Mouse (Mus musculus) embryonic facial prominence, embryonic 10.5 days (tissue): ENCODE results near the gene Olfr73. TPM values are rescaled to one million over a fixed set of nuclear protein-coding genes. Genes with fewer than 3 reads are reported as not detected.
"Not testable (repeated sequence)": the region's sequence is repeated elsewhere in the genome, so short reads cannot be mapped to it uniquely, and the experiment has no call there.

Source experiments
- DNase-seq: peaks from one replicate; pipeline ENCODE4 v3.0.0-alpha.2; 2017; ENCODE audit warnings: low spot score
- H3K27ac ChIP-seq: fragments of 300-500 bp; sonication (generic); replicated peaks from 2 replicates; pipeline ENCODE4 v1.5.1; 2016; ENCODE audit warnings: mild to moderate bottlenecking
- H3K27me3 ChIP-seq: fragments of 300-500 bp; sonication (generic); replicated peaks from 2 replicates; pipeline ENCODE4 v1.6.1; 2016; ENCODE audit warnings: low read depth, mild to moderate bottlenecking; ENCODE audit not compliant: poor library complexity, severe bottlenecking
- H3K36me3 ChIP-seq: fragments of 300-500 bp; sonication (generic); replicated peaks from 2 replicates; pipeline ENCODE4 v1.6.1; 2016; ENCODE audit warnings: mild to moderate bottlenecking, moderate library complexity
- H3K4me1 ChIP-seq: fragments of 300-500 bp; sonication (generic); 2 replicates; pipeline ENCODE4 v1.6.1; 2016
- H3K4me3 ChIP-seq: fragments of 300-500 bp; sonication (generic); 2 replicates; pipeline ENCODE4 v1.5.1; 2016; ENCODE audit warnings: mild to moderate bottlenecking, moderate library complexity
- H3K9me3 ChIP-seq: fragments of 300-500 bp; sonication (generic); 2 replicates; pipeline ENCODE4 v1.6.1; 2016; ENCODE audit warnings: mild to moderate bottlenecking
- WGBS: fragments of 180-500 bp; shearing (Covaris S2); methylation state at CpG from one replicate; pipeline ENCODE4 v1.1.7; 2016; 5-methylcytosine and 5-hydroxymethylcytosine counted together
- polyA plus RNA-seq: library from polyadenylated mRNA; unstranded; fragments of >200 nt; fragmentation: Nextera tagmentation; extraction: Ambion mirVana; gene quantifications from 2 replicates; pipeline ENCODE4 v1.2.1, GENCODE M21; 2016

Gene Olfr73
- polyA plus RNA-seq = 0.05 TPM in 1 of 2 replicates, not detected in the other

DNA sequence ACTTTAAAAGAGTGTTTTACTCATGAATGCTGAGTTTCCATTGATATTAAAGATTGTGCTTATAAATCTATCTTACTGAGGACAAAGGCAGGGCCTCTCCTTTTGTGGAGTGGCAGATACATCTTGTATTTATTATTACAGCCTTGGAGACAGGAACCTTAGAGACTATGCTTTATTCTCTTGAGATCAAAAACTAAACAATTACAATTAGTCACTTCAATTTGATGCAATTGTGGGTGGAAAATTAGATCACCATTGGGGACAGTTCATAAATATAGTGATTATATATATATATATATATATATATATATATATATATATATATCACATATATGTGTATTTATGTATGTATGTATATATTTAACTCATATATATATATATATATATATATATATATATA lies at the start of gene Olfr73:
Gene Olfr73, minus strand, starts transcription at position 101 of the 400 bp plus-strand sequence.
- Histone ChIP-seq H3K36me3 (no peaks in the 10 kb centered on the region), H3K27me3 (no peaks in the 10 kb centered on the region), H3K4me3 (no peak within 1 kb of the TSS), H3K4me1 (no peaks in the 10 kb centered on the region), H3K9me3 (no peaks in the 10 kb centered on the region), H3K27ac (no peak within 1 kb of the TSS)
- DNase-seq = no peak

- Histone ChIP-seq H3K27me3 (no peaks in the 10 kb centered on the region), H3K27ac (no peak within 1 kb of the TSS), H3K4me1 (no peaks in the 10 kb centered on the region), H3K4me3 (no peak within 1 kb of the TSS), H3K9me3 (no peaks in the 10 kb centered on the region), H3K36me3 (no peaks in the 10 kb centered on the region)
- DNase-seq = no peak
Observed at GRCm38 (mm10) chr2:88071730-88072129, 34.2 kb upstream of the Olfr73 start, which contains the start of gene Olfr1163. Gene Olfr1163 (minus strand): TSS chr2:88071830.

- Histone ChIP-seq H3K27me3 (no peaks in the 10 kb centered on the region), H3K4me1 (no peaks in the 10 kb centered on the region)
Observed at GRCm38 (mm10) chr2:88063587-88063986, 26.1 kb upstream of the Olfr73 start.

DNA sequence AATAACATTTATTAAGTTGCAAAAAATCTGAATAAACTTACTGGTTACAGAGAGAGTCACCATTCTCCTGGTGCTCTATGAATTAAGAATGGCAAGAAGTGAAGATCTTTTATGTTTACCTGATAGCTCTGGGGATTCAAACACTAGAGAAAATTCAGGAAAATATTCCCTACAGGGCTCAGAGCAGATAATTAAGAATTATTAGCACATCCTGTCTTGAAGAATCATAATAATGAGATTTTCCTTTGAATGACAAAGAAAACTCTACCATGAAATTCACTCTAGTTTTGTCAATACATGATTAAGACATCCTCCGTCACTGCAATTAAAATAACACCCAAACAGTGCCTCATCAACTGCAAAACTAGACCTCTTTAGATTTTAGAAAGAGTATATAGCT lies 13.5 kb upstream of the Olfr73 start, which contains the start of gene Olfr1162:
Gene Olfr1162, minus strand, starts transcription at position 101 of the 400 bp plus-strand sequence.
- H3K27ac ChIP-seq = no peak within 1 kb of the TSS
- H3K4me1 ChIP-seq = no peaks in the 10 kb centered on the region
- DNase-seq = no peak
- 84% methylated on average over 1 of the region's 1 CpGs for WGBS
- no peaks in the 10 kb centered on the region for H3K27me3 ChIP-seq
- no peak within 1 kb of the TSS for H3K4me3 ChIP-seq
- H3K9me3 ChIP-seq = no peaks in the 10 kb centered on the region
- H3K36me3 ChIP-seq = no peaks in the 10 kb centered on the region

More at GRCm38 (mm10) chr2:88063587-88063986, 26.1 kb upstream of the Olfr73 start:
- Histone ChIP-seq H3K9me3 (no peaks in the 10 kb centered on the region), H3K27ac (no peak overlapping the region), H3K36me3 (no peaks in the 10 kb centered on the region), H3K4me3 (no peak overlapping the region)
- 83% methylated on average over 2 of the region's 2 CpGs for WGBS
- DNase-seq = no peak

GRCm38 (mm10) chr2:88022474-88022873 lies 15.0 kb downstream of the Olfr73 start, which contains the start of gene Olfr1161:
Gene Olfr1161 (plus strand): TSS chr2:88022774.
- not testable (repeated sequence) for H3K27me3 ChIP-seq, H3K4me3 ChIP-seq, H3K36me3 ChIP-seq, H3K4me1 ChIP-seq, DNase-seq, H3K27ac ChIP-seq, H3K9me3 ChIP-seq
- WGBS = 85% methylated on average over 1 of the region's 1 CpGs

GRCm38 (mm10) chr2:88007515-88008318 lies 29.8 kb downstream of the Olfr73 start, which contains the start of gene Olfr1160:
Gene Olfr1160 (minus strand): TSS chr2:88008268.
- Histone ChIP-seq H3K27ac (no peak within 1 kb of the TSS), H3K4me1 (no peaks in the 10 kb centered on the region), H3K36me3 (no peaks in the 10 kb centered on the region), H3K9me3 (no peaks in the 10 kb centered on the region), H3K27me3 (no peaks in the 10 kb centered on the region), H3K4me3 (no peak within 1 kb of the TSS)
- no peak for DNase-seq

DNA sequence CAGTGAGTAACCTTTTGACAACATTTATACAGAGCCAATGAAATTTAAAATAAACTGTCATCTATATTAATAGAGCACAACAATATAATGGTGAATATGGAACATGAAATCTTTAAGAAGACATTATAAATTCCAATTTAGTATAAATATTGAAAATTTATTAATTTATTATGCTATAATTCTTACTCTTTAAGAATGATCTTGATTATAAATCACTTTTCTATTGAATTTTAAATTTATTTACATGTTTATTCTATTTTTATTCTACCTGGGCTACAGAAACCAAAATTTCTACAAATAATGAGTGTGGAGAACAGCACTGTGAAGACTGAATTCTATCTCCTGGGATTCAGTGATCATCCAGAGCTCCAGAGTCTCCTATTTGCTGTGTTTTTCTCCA lies 47.7 kb downstream of the Olfr73 start, which contains the start of gene Olfr1158:
Gene Olfr1158, plus strand, starts transcription at position 301 of the 400 bp plus-strand sequence.
- H3K36me3 ChIP-seq = no peaks in the 10 kb centered on the region
- no peak within 1 kb of the TSS for H3K4me3 ChIP-seq
- H3K4me1 ChIP-seq = no peaks in the 10 kb centered on the region
- no peak within 1 kb of the TSS for H3K27ac ChIP-seq
- H3K27me3 ChIP-seq = no peaks in the 10 kb centered on the region
- no peak for DNase-seq
- no peaks in the 10 kb centered on the region for H3K9me3 ChIP-seq

Other genes with a start within 250 kb of the Olfr73 start
- not detected in 2 replicates for gene Olfr1143, start 237.1 kb downstream of the Olfr73 start, polyA plus RNA-seq
- not detected in 2 replicates for gene Olfr1145, start 227.9 kb downstream of the Olfr73 start, polyA plus RNA-seq
- not detected in 2 replicates for gene Olfr1148, start 207.2 kb downstream of the Olfr73 start, polyA plus RNA-seq
- not detected in 2 replicates for gene Olfr1150-ps1, start 193.7 kb downstream of the Olfr73 start, polyA plus RNA-seq
- gene Olfr1151, start 181.8 kb downstream of the Olfr73 start, polyA plus RNA-seq = not detected in 2 replicates
- not detected in 2 replicates for gene Olfr1152, start 171.2 kb downstream of the Olfr73 start, polyA plus RNA-seq
- gene Olfr1153, start 142.7 kb downstream of the Olfr73 start, polyA plus RNA-seq = not detected in 2 replicates
- gene Olfr1154, start 132.5 kb downstream of the Olfr73 start, polyA plus RNA-seq = not detected in 2 replicates
- not detected in 2 replicates for gene Olfr1155, start 92.6 kb downstream of the Olfr73 start, polyA plus RNA-seq
- not detected in 2 replicates for gene Olfr1156, start 84.6 kb downstream of the Olfr73 start, polyA plus RNA-seq
- gene Olfr1157, start 69.4 kb downstream of the Olfr73 start, polyA plus RNA-seq = not detected in 2 replicates
- gene Olfr74, start 63.0 kb downstream of the Olfr73 start, polyA plus RNA-seq = not detected in 2 replicates
- gene Olfr1158, start 47.6 kb downstream of the Olfr73 start, polyA plus RNA-seq = not detected in 2 replicates
- not detected in 2 replicates for gene Olfr1160, start 29.4 kb downstream of the Olfr73 start, polyA plus RNA-seq
- not detected in 2 replicates for gene Olfr1161, start 14.9 kb downstream of the Olfr73 start, polyA plus RNA-seq
- gene Olfr1162, start 13.4 kb upstream of the Olfr73 start, polyA plus RNA-seq = not detected in 2 replicates
- not detected in 2 replicates for gene Olfr1163, start 34.1 kb upstream of the Olfr73 start, polyA plus RNA-seq
- gene Olfr1164, start 56.3 kb upstream of the Olfr73 start, polyA plus RNA-seq = not detected in 2 replicates
- gene Olfr1166, start 90.6 kb upstream of the Olfr73 start, polyA plus RNA-seq = not detected in 2 replicates
- gene Olfr1167, start 117.5 kb upstream of the Olfr73 start, polyA plus RNA-seq = not detected in 2 replicates
- not detected in 2 replicates for gene Olfr1168, start 144.2 kb upstream of the Olfr73 start, polyA plus RNA-seq
- gene Olfr1170, start 190.6 kb upstream of the Olfr73 start, polyA plus RNA-seq = not detected in 2 replicates
- gene Olfr1173, start 242.2 kb upstream of the Olfr73 start, polyA plus RNA-seq = not detected in 2 replicates